Mouse (Mus musculus) liver, adult 2 months (tissue): ENCODE data around the gene Cct6b.

Experiments
- CTCF ChIP-seq: fragments of 200-500 bp; IDR thresholded peaks from 2 replicates; pipeline ENCODE4 v1.5.1; 2011; ENCODE audit warnings: low read depth, low read length, control low read depth
- POLR2A ChIP-seq: fragments of 200-500 bp; IDR thresholded peaks from 2 replicates; pipeline ENCODE4 v1.6.1; 2011; ENCODE audit warnings: low read length, control low read depth; ENCODE audit not compliant: insufficient read depth; ENCODE audit errors: extremely low read depth

GRCm38 (mm10) chr11:82808485-82808884 lies 44.4 kb upstream of the Cct6b start:
- TF ChIP-seq POLR2A (no peak), CTCF (no peak)
